Mouse (Mus musculus): ENCODE results near the gene Tyk2.

Gene Tyk2

DNA sequence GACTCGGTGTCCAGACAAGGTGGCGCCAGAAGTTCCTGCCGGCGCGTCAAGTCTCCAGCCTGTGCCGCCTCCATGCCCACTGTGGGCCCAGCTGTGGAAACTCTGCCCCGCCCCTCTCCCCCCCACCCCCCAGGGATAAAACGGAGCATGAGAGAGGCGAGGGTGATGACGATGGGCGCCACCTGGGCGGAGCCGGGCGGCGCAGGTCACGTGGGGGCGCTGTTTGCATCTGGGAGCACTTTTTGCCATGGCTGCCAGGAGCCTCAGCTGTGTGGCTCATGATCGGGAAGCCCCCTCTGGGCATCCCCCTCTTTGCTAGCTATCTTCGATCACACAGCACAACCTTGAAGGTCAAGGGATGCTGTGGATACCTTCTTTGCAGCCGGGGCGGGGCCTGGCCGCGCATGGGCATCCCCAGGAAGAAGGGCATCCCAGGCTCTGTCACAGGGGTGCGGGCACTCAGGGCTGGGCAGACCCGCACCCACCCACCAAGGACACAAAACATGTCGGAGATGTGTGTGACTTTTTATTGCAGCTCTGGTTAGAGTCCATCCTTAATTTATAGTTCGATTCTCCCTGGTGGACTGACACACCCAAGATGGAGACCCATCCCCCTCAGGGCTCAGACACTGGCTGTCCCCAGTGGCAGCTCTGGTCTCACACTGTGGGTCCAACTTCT is 63.9 kb downstream of the Tyk2 start, which contains the start of gene Zglp1:
Gene Zglp1, minus strand, starts transcription at position 88 of the 679 bp plus-strand sequence.
- DNase-seq (ENCODE audit: low spot score in 2 of 2) = no peak

DNA sequence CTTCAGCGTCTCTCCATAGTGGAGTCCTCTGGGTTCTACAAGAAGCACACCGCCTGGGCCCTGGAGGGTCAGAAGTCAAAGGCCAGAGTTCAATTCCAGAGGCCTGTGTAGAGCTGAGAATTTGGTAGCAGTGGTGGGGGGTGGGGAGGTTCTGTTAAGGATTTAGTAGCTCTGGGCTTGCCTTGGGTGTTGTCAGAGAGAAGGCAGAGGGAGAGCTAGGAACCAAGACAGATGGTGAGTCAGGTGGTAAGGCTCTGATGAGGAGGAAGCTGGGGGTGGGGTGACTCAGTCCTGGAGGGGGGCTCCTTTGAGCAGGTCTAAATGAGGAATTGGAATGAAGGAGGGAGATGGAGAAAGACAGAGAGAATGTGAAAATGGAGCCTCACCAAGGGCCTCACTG is 68.1 kb downstream of the Tyk2 start:
- no peak for DNase-seq (ENCODE audit: low spot score in 2 of 2)

Data from heart, adult 9 months (tissue).